Mouse (Mus musculus): ENCODE results near the gene Serpini2.

- TF ChIP-seq CTCF (IDR thresholded peaks at IDR 0.05) (no peak), POLR2A (IDR thresholded peaks at IDR 0.05; ENCODE audit: insufficient read depth, low read depth, low read length) (no peak), EP300 (IDR thresholded peaks at IDR 0.05; ENCODE audit: insufficient read depth, low read depth, low read length) (no peak)
Observed at GRCm38 (mm10) chr3:75276522-75276921, 6.6 kb upstream of the Serpini2 start.

Measured in heart, adult 2 months (tissue).